Mouse (Mus musculus) embryonic facial prominence, embryonic 14.5 days (tissue): ENCODE measurements around the gene Dhrs4. TPM values are rescaled to one million over a fixed set of nuclear protein-coding genes. Genes with fewer than 3 reads are reported as not detected.

Source experiments
- ATAC-seq: fragments of 200-750 bp; cut with Nextera tagmentation; 2 replicates; pipeline ENCODE4 v1.8.0; 2017; ENCODE audit warnings: low read depth, moderate number of reproducible peaks, moderate TSS enrichment
- DNase-seq: peaks from one replicate; pipeline ENCODE4 v3.0.0-alpha.2; 2015; ENCODE audit warnings: low spot score
- H3K27ac ChIP-seq: fragments of 300-500 bp; sonication (generic); replicated peaks from 2 replicates; pipeline ENCODE4 v1.5.1; 2014; ENCODE audit warnings: low read depth, mild to moderate bottlenecking, low read length, moderate library complexity
- H3K27me3 ChIP-seq: fragments of 300-500 bp; sonication (generic); replicated peaks from 2 replicates; pipeline ENCODE4 v1.6.1; 2014; ENCODE audit warnings: low read length; ENCODE audit not compliant: control insufficient read depth, insufficient read depth
- H3K36me3 ChIP-seq: fragments of 300-500 bp; sonication (generic); 2 replicates; pipeline ENCODE4 v1.6.1; 2014; ENCODE audit warnings: low read length, mixed read lengths; ENCODE audit not compliant: control insufficient read depth, insufficient read depth
- H3K4me1 ChIP-seq: fragments of 300-500 bp; sonication (generic); 2 replicates; pipeline ENCODE4 v1.6.1; 2014; ENCODE audit warnings: antibody characterized with exemption, low read length; ENCODE audit not compliant: control insufficient read depth, insufficient read depth
- H3K4me2 ChIP-seq: fragments of 300-500 bp; sonication (generic); 2 replicates; pipeline ENCODE4 v1.6.1; 2014; ENCODE audit warnings: low read depth, mild to moderate bottlenecking, low read length, moderate library complexity, mixed read lengths
- H3K4me3 ChIP-seq: fragments of 300-500 bp; sonication (generic); 2 replicates; pipeline ENCODE4 v1.5.1; 2014; ENCODE audit warnings: low read depth, mild to moderate bottlenecking, low read length
- H3K9ac ChIP-seq: fragments of 300-500 bp; sonication (generic); 2 replicates; pipeline ENCODE4 v1.6.1; 2014; ENCODE audit warnings: low read depth, mild to moderate bottlenecking, low read length, moderate library complexity, mixed read lengths
- H3K9me3 ChIP-seq: fragments of 300-500 bp; sonication (generic); 2 replicates; pipeline ENCODE4 v1.6.1; 2016; ENCODE audit warnings: low read length; ENCODE audit not compliant: control insufficient read depth
- WGBS: fragments of 180-500 bp; shearing (Covaris S2); extraction: QIAGEN DNeasy Blood & Tissue Kit; methylation state at CpG from one replicate; pipeline ENCODE4 v1.1.7; 2014; 5-methylcytosine and 5-hydroxymethylcytosine counted together
- polyA plus RNA-seq: library from polyadenylated mRNA; unstranded; fragments of >200 nt; fragmentation: Nextera tagmentation; extraction: Ambion mirVana; gene quantifications from 2 replicates; pipeline ENCODE4 v1.2.1, GENCODE M21; 2014

The Dhrs4 gene
- polyA plus RNA-seq, 1 experiment from 2014 or later: 47.4 TPM

DNA sequence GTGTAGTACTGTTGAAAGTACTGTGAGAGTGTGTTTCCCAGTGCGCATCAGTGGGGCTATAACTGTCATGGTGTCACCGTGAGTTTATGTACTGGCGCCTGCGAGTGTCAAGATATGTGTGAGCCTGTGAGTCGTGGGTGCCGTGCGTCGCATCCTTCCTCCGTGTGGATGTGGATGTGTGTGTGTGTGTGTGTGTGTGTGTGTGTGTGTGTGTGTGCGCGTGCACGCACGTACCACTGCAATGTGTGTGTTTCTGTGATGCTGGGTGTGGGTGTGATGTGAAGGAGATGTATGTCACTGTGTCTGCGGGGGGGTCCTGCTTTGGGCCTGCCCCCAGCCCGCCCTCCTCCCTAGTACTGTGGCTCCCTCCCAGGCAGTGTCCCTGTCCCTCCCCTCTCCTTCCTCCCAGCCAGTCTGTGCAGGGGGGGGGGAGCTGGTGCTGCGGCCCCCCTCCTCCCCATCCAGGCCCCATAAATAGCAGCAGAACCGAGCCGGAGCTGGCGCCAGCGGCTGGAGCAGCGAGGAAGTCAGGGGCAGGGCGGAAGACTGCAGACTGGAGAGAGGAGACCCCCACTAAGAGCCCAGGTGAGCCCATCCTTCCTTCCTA lies 31.7 kb downstream of the Dhrs4 start, which contains the start of gene Cpne6:
Cpne6 (plus strand) TSS at position 321 of the 607 bp plus-strand sequence.
- peak; percentile 24; the same call in 1 of the 2 replicates for ATAC-seq
- WGBS: 89% methylated on average over 11 of the region's 22 CpGs

DNA sequence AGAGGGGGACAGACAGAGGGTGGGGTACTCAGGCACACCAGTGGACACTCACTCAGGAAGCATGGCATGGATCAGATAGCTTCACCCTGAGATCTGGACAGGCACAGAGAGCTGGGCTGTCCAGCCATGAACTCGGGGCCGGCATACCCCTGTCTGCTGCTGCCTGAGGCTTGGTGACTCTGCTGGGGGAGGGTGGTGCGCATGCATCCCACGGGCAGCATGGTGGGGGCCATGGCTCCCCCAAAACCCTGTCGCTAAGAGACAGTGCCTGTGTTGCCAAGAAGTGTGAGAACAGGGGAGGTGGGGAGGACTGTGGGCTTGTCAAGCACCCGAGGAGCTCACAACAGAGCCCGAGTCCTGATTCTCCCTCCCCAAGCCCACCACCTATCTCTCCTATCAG lies 32.5 kb downstream of the Dhrs4 start:
- no peak overlapping the region for H3K9ac ChIP-seq
- no peaks in the 10 kb centered on the region; the same call in 1 of the 2 replicates for H3K27me3 ChIP-seq
- no peaks in the 10 kb centered on the region; the same call in 1 of the 2 replicates for H3K4me1 ChIP-seq
- H3K27ac ChIP-seq: no peak overlapping the region
- H3K4me2 ChIP-seq: no peak overlapping the region
- no peaks in the 10 kb centered on the region for H3K36me3 ChIP-seq
- WGBS: 60% methylated on average over 7 of the region's 7 CpGs
- no peak for ATAC-seq
- no peaks in the 10 kb centered on the region for H3K9me3 ChIP-seq
- no peak for DNase-seq
- H3K4me3 ChIP-seq: no peak overlapping the region

More for the DNA sequence above, 31.7 kb downstream of the Dhrs4 start, which contains the start of gene Cpne6:
- Histone ChIP-seq H3K9ac (peak within 1 kb of the TSS; percentile 37; the same call in 1 of the 2 replicates), H3K4me3 (no peak within 1 kb of the TSS), H3K9me3 (no peaks in the 10 kb centered on the region), H3K27ac (no peak within 1 kb of the TSS), H3K36me3 (no peaks in the 10 kb centered on the region), H3K27me3 (no peaks in the 10 kb centered on the region; the same call in 1 of the 2 replicates), H3K4me1 (no peaks in the 10 kb centered on the region; the same call in 1 of the 2 replicates), H3K4me2 (no peak within 1 kb of the TSS)
- no peak for DNase-seq

DNA sequence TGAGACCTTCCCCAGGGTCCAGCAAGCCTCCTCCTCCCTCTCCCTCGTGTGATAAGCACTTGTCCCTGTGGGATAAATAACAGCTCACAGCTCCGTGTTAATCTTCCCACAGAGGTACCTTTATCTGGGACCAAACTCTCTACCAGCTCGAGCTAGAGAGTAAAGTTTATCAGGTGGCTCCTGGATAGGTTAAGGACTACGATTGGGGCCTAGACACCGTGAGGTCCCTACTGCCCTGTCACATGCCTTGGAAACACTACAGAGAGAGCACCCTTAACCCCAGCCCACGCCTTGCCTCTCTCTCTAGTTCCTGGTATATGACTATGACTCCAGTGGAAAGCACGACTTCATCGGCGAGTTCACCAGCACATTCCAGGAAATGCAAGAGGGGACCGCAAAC lies 35.4 kb downstream of the Dhrs4 start:
- DNase-seq: no peak
- 63% methylated on average over 10 of the region's 10 CpGs for WGBS
- peaks cover under 1% of the 10 kb centered on the region; the same call in 1 of the 2 replicates for H3K27me3 ChIP-seq

DNA sequence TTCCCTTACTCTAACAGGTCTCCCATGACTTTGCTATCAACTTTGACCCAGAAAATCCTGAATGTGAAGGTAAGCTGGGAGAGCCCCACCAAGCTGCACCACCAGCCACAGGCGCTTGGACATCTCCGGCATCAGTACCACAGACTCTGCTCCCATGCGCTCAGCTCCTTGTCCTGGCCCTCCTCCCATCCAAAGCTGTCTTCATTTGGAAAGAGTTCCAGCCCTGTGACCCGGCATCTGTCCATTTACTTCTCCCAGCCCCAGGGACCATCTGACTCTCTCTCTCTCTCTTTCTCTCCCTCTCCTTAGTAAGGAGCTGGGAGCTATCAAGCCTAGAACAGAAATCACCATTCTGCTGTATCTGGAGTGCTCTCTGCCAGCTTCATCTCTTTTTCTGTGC lies 37.3 kb downstream of the Dhrs4 start:
- DNase-seq (no peak), ATAC-seq (no peak)
- Histone ChIP-seq H3K4me3 (no peak overlapping the region), H3K9me3 (no peaks in the 10 kb centered on the region), H3K27ac (no peak overlapping the region), H3K27me3 (peaks cover 18% of the 10 kb centered on the region), H3K9ac (no peak overlapping the region), H3K4me2 (no peak overlapping the region), H3K4me1 (peaks cover under 1% of the 10 kb centered on the region; the same call in 1 of the 2 replicates), H3K36me3 (no peaks in the 10 kb centered on the region)
- 77% methylated on average over 4 of the region's 4 CpGs for WGBS

More for the DNA sequence above, 35.4 kb downstream of the Dhrs4 start:
- Histone ChIP-seq H3K4me3 (no peak overlapping the region), H3K4me2 (no peak overlapping the region), H3K27ac (no peak overlapping the region), H3K9me3 (no peaks in the 10 kb centered on the region), H3K9ac (no peak overlapping the region), H3K4me1 (no peaks in the 10 kb centered on the region; the same call in 1 of the 2 replicates), H3K36me3 (no peaks in the 10 kb centered on the region)
- no peak for ATAC-seq

DNA sequence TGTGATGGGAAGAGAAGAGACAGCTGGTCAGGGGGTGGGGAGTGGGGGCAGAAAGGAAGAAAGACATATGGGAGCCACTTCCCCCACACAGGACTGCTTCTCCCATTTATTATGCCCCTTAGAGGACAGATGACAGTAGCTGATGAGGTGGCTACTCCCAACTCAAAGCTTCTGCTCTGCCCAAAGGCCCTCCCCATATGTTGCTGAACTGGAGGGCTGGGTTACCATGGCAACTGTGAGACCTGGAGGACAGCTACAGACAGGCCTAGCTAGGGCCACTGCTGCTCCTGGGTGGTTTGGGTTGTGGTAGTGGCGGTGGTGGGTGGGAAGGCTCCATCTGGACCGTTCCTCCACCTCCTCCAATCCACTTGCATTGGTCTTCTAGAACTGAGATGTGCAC lies 40.3 kb downstream of the Dhrs4 start:
- no peak for DNase-seq
- Histone ChIP-seq H3K36me3 (no peaks in the 10 kb centered on the region), H3K9ac (no peak overlapping the region), H3K4me3 (no peak overlapping the region), H3K9me3 (no peaks in the 10 kb centered on the region), H3K27me3 (peaks cover 34% of the 10 kb centered on the region), H3K4me2 (no peak overlapping the region), H3K27ac (no peak overlapping the region), H3K4me1 (0 out of 2 replicates have a peak, but pooled peaks cover 2% of the 10 kb centered on the region)
- ATAC-seq: peak; percentile 27; the same call in 1 of the 2 replicates
- 40% methylated on average over 2 of the region's 2 CpGs for WGBS

DNA sequence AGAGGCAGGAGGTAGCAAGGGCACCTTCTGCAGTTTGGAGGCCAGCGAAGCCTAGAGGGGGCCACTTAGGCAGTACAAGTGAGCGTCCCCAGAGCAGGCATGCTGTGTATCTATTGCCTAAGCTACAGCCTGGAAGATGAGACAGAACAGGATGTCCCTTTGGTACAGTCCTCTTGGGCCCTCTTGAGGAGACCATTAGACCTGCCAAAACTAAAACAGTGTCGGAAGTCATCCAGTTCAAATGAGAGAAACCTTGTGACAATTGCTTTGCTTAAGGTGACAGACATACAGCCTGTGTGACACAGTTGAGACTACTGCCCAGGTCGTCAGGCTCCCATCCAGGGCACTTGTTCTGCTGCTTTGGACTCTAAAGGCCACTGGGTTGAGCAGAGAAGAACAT lies 41.0 kb downstream of the Dhrs4 start:
- Histone ChIP-seq H3K4me2 (no peak overlapping the region), H3K4me1 (0 out of 2 replicates have a peak, but pooled peaks cover 2% of the 10 kb centered on the region), H3K4me3 (no peak overlapping the region), H3K27me3 (peaks cover 34% of the 10 kb centered on the region), H3K9me3 (no peaks in the 10 kb centered on the region), H3K36me3 (no peaks in the 10 kb centered on the region), H3K27ac (no peak overlapping the region), H3K9ac (no peak overlapping the region)
- ATAC-seq (no peak), DNase-seq (no peak)
- 51% methylated on average over 4 of the region's 4 CpGs for WGBS

DNA sequence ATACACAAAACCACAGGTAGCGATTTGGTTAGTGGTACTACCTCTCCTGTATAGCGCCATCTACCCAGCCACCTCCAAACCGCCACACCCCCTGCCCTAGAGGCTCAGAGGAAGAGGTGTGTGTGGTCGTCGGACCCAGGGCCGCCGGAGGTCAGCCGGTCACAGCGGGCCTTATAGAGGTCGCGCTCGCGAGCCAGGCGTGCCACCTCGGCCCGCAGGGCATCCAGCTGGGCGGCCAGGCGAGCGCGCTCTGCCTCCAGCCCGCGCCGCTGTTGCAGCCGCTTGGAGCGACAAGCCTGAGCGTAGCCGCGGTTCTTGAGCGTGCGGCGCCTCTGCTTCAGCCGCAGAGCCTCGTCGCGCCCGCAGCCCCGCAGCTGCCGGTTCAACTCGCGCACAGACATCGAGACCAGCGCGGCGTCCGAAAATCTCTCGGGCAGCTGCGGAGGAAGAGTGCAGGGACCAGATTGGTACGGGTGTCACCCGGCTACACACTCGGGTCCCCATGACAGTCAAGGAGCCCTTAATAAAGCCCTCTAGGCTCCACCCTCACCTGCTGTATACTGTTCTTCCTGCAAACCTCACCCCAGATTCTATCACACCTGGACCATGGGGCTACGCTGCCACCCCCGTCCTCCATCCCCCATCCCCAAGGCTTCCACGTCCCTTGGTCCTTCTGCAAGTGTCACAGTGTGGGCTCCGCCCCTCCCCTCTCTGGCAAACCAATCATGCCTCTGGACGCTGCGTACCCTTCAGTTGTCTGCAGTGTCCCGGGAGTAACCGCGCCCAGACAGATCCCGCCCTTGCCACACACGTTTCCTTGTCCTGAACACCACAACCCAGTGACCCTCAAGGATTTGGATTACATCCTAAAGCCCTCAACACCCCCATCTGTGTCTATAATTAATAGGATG lies 42.1 kb downstream of the Dhrs4 start:
- H3K36me3 ChIP-seq: no peaks in the 10 kb centered on the region
- 2% methylated on average over 33 of the region's 61 CpGs for WGBS
- H3K4me1 ChIP-seq: 0 out of 2 replicates have a peak, but pooled peaks cover 2% of the 10 kb centered on the region
- DNase-seq (peak; percentile 37), ATAC-seq (peak; percentile 69)
- peak overlapping the region; percentile 57 for H3K9ac ChIP-seq
- H3K4me3 ChIP-seq: peak overlapping the region; percentile 48
- H3K27me3 ChIP-seq: peaks cover 34% of the 10 kb centered on the region
- H3K9me3 ChIP-seq: no peaks in the 10 kb centered on the region
- peak overlapping the region; percentile 95 for H3K4me2 ChIP-seq
- H3K27ac ChIP-seq: no peak overlapping the region

DNA sequence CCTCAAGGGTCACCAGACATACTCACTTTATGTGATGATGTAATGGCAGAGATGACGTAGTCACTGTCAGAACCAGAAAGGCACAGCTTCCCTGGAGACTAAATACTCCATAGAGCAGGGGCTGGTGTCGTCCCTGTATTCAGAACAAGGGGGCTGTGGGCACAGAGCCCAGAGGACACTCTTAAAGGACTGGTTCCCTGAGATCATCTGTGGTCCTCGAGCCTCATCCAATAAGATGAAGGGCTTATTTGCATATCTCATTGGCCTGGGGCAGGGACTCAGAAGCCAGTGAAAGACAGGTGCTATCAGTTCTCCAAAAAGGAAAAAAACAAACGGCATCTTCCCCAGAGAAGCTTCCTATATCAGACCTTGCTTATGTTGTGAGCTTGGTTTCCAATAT lies 45.5 kb downstream of the Dhrs4 start:
- Histone ChIP-seq H3K9me3 (no peaks in the 10 kb centered on the region), H3K27me3 (peaks cover 33% of the 10 kb centered on the region), H3K9ac (no peak overlapping the region), H3K27ac (no peak overlapping the region), H3K4me2 (no peak overlapping the region), H3K4me1 (0 out of 2 replicates have a peak, but pooled peaks cover 2% of the 10 kb centered on the region), H3K36me3 (no peaks in the 10 kb centered on the region), H3K4me3 (no peak overlapping the region)
- whole genome bisulfite sequencing: 61% methylated on average over 4 of the region's 4 CpGs
- no peak for DNase-seq
- no peak for ATAC-seq
